Mouse (Mus musculus) myocyte (in vitro differentiated cells): ENCODE data around the gene Zbtb46.

Experiments
- CEBPB ChIP-seq: IDR thresholded peaks from 2 replicates; pipeline ENCODE4 v1.6.1; 2011; ENCODE audit warnings: mild to moderate bottlenecking, moderate library complexity; ENCODE audit not compliant: poor library complexity, insufficient read depth, severe bottlenecking
- E2F4 ChIP-seq: IDR thresholded peaks from one replicate; pipeline ENCODE4 v1.6.1; 2011; ENCODE audit warnings: mild to moderate bottlenecking, control low read depth, moderate library complexity; ENCODE audit not compliant: insufficient read depth
- MAX ChIP-seq: IDR thresholded peaks from one replicate; pipeline ENCODE4 v1.6.1; 2011; ENCODE audit warnings: low read depth, mild to moderate bottlenecking, control low read depth
- POLR2A ChIP-seq: IDR thresholded peaks from one replicate; pipeline ENCODE4 v1.6.1; 2011; ENCODE audit warnings: low read depth, mild to moderate bottlenecking, control low read depth, moderate library complexity; ENCODE audit not compliant: insufficient read length
- POLR2AphosphoS2 ChIP-seq: IDR thresholded peaks from one replicate; pipeline ENCODE4 v1.6.1; 2011; ENCODE audit warnings: low read depth, control low read depth; ENCODE audit not compliant: insufficient read length
- REST ChIP-seq: IDR thresholded peaks from one replicate; pipeline ENCODE4 v1.6.1; 2011; ENCODE audit warnings: mild to moderate bottlenecking, control low read depth, moderate library complexity; ENCODE audit not compliant: insufficient read depth, insufficient read length
- TCF12 ChIP-seq: IDR thresholded peaks from one replicate; pipeline ENCODE4 v1.6.1; 2011; ENCODE audit warnings: mild to moderate bottlenecking, control low read depth; ENCODE audit not compliant: poor library complexity, insufficient read depth, severe bottlenecking
- USF1 ChIP-seq: IDR thresholded peaks from one replicate; pipeline ENCODE4 v1.6.1; 2011; ENCODE audit warnings: low read depth, mild to moderate bottlenecking, control low read depth, moderate library complexity

GRCm38 (mm10) chr2:181340426-181340825 lies 118.8 kb downstream of the Zbtb46 start:
- TF ChIP-seq REST (no peak), POLR2A (no peak), TCF12 (no peak), POLR2AphosphoS2 (no peak), E2F4 (no peak), USF1 (no peak), MAX (no peak), CEBPB (no peak)
